Mouse (Mus musculus): ENCODE measurements at regions not wholly inside any gene's neighbourhood (a gene's known extent, or its start where the extent isn't known, plus 50 kb on each side); places are given as distances from the start of the nearest gene placed in this dataset.

DNA sequence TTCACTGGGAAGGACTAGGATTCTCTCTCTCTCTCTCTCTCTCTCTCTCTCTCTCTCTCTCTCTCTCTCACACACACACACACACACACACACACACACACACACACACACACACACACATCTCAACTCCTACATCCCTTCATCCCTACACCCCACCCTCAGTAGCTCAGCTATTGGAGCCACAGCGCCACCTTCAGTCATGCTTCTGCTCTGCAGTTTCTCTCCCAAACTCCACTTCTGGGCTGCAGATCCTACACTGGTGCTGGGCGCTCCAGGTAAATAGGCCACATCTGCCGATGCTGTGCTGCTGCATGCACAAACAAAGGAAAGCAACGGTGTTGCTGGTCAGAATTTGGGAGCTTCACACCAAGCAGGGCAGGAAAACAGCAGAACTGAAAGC, 74.9 kb upstream of the Syt13 start:
- H3K27ac ChIP-seq (replicated peaks; ENCODE audit: low read depth, low read length) = no peak overlapping the region
- H3K4me1 ChIP-seq (ENCODE audit: control insufficient read depth, insufficient read depth, low read length) = no peaks in the 10 kb centered on the region; the same call in 1 of the 2 replicates
- H3K4me3 ChIP-seq (replicated peaks; ENCODE audit: low read length) = no peak overlapping the region
- no peaks in the 10 kb centered on the region for H3K9me3 ChIP-seq (ENCODE audit: control insufficient read depth, low read length)
- WGBS = 22% methylated on average over 4 of the region's 4 CpGs
- ATAC-seq (ENCODE audit: low FRiP score, low read depth) = no peak
- no peak for TF ChIP-seq POLR2A (IDR thresholded peaks at IDR 0.05; ENCODE audit: borderline replicate concordance, extremely low read depth, insufficient read depth, insufficient read length)
- H3K36me3 ChIP-seq (ENCODE audit: control insufficient read depth, insufficient read depth, low read length) = no peaks in the 10 kb centered on the region
- DNase-seq (ENCODE audit: low spot score) = peak; percentile 42
- no peaks in the 10 kb centered on the region for H3K27me3 ChIP-seq (ENCODE audit: control insufficient read depth, insufficient read depth, low read length)
- no peak overlapping the region for H3K9ac ChIP-seq (ENCODE audit: low read depth, low read length, severe bottlenecking)
- H3K4me2 ChIP-seq (replicated peaks; ENCODE audit: low read depth, low read length, severe bottlenecking) = no peak overlapping the region

DNA sequence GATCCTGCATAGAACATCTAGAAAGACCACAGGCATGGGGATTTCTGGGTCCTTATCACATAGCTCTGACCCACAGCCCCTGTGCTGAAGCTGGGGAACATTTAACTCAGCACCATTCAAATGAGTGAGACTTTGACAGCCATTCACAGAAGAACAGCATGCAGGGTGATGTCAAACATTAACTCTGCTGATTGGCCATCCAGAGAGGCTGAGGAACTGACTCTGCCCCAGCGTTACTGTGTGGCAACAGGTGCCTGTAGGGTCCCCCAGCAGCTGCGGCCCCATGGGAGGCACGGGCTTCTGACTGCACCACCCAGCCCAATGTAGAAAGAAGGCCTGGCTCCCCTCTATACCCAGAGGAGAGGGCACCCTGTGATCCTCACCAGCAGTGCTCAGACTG, 73.3 kb upstream of the Syt13 start:
- H3K4me1 ChIP-seq (ENCODE audit: control insufficient read depth, insufficient read depth, low read length) = no peaks in the 10 kb centered on the region; the same call in 1 of the 2 replicates
- H3K27me3 ChIP-seq (ENCODE audit: control insufficient read depth, insufficient read depth, low read length) = no peaks in the 10 kb centered on the region
- ATAC-seq (ENCODE audit: low FRiP score, low read depth) (no peak), DNase-seq (ENCODE audit: low spot score) (no peak)
- no peak overlapping the region for H3K9ac ChIP-seq (ENCODE audit: low read depth, low read length, severe bottlenecking)
- no peak overlapping the region for H3K4me3 ChIP-seq (replicated peaks; ENCODE audit: low read length)
- H3K9me3 ChIP-seq (ENCODE audit: control insufficient read depth, low read length) = no peaks in the 10 kb centered on the region
- WGBS = 38% methylated on average over 3 of the region's 3 CpGs
- no peak overlapping the region for H3K27ac ChIP-seq (replicated peaks; ENCODE audit: low read depth, low read length)
- H3K36me3 ChIP-seq (ENCODE audit: control insufficient read depth, insufficient read depth, low read length) = no peaks in the 10 kb centered on the region
- TF ChIP-seq POLR2A (IDR thresholded peaks at IDR 0.05; ENCODE audit: borderline replicate concordance, extremely low read depth, insufficient read depth, insufficient read length) = no peak
- H3K4me2 ChIP-seq (replicated peaks; ENCODE audit: low read depth, low read length, severe bottlenecking) = no peak overlapping the region

DNA sequence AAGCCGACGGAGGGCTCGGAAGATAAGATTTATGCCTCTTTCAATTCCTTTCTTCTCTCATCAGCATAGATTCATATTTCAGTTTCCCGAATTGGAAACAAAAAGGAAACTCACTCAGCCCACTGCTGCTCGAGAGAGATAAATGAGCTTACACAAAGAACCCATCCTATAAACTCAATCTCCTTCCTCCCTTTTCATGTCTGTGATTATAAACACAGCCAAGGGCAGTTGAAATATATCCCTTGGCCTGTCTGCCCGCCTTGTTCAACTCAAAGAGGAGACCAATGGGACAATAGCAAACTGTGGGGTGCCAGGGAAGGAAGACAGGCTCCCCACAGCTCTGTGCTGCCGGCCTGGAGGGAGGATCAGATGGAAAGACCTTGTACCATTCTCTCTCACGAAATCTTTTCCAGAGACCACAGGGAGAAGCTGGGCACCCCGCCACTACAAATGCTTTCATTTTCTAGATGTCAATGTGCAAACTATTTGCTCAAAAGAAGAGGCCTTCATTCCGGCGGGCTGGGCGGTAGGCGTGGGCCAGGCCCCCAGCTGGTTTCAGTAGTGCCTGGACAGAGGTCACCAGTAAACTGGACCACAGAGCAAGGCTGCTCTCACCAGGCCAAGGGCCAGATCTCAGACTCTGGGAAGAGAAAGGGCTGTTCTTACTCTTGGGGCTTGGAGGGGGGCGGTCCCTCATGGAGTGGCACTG, 69.7 kb upstream of the Syt13 start:
- no peak overlapping the region for H3K9ac ChIP-seq (ENCODE audit: low read depth, low read length, severe bottlenecking)
- no peak overlapping the region for H3K4me3 ChIP-seq (replicated peaks; ENCODE audit: low read length)
- TF ChIP-seq POLR2A (IDR thresholded peaks at IDR 0.05; ENCODE audit: borderline replicate concordance, extremely low read depth, insufficient read depth, insufficient read length) = no peak
- no peak for DNase-seq (ENCODE audit: low spot score)
- no peak overlapping the region for H3K4me2 ChIP-seq (replicated peaks; ENCODE audit: low read depth, low read length, severe bottlenecking)
- no peaks in the 10 kb centered on the region for H3K9me3 ChIP-seq (ENCODE audit: control insufficient read depth, low read length)
- no peaks in the 10 kb centered on the region for H3K27me3 ChIP-seq (ENCODE audit: control insufficient read depth, insufficient read depth, low read length)
- WGBS = 48% methylated on average over 14 of the region's 14 CpGs
- no peaks in the 10 kb centered on the region for H3K36me3 ChIP-seq (ENCODE audit: control insufficient read depth, insufficient read depth, low read length)
- no peak for ATAC-seq (ENCODE audit: low FRiP score, low read depth)
- no peak overlapping the region for H3K27ac ChIP-seq (replicated peaks; ENCODE audit: low read depth, low read length)
- H3K4me1 ChIP-seq (ENCODE audit: control insufficient read depth, insufficient read depth, low read length) = peaks cover 2% of the 10 kb centered on the region; the same call in 1 of the 2 replicates

DNA sequence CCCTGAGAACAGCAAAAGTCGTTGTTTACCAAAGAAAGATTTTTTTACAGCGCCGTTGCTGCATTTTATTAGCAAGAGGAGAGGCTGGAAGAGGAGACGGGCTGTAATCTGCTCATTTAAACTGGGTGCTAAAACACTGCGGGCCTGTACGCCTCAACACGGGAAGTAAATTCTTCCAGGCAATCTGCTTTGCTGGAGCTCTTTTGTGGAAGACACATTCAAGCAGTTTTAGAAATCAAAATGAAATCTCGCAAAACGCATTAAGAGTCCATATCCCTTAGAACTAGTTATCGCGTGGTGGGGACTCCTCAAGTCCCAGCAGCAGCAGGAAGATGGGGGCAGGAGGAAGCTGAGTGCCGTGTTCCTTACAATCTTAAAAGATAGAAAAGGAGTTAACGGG, 65.9 kb upstream of the Syt13 start:
- DNase-seq (ENCODE audit: low spot score) (no peak), ATAC-seq (ENCODE audit: low FRiP score, low read depth) (no peak; the same call in 1 of the 2 replicates)
- TF ChIP-seq POLR2A (IDR thresholded peaks at IDR 0.05; ENCODE audit: borderline replicate concordance, extremely low read depth, insufficient read depth, insufficient read length) = no peak
- WGBS = 25% methylated on average over 13 of the region's 13 CpGs
- no peaks in the 10 kb centered on the region for H3K36me3 ChIP-seq (ENCODE audit: control insufficient read depth, insufficient read depth, low read length)
- no peak overlapping the region for H3K4me3 ChIP-seq (replicated peaks; ENCODE audit: low read length)
- H3K27me3 ChIP-seq (ENCODE audit: control insufficient read depth, insufficient read depth, low read length) = no peaks in the 10 kb centered on the region
- H3K4me1 ChIP-seq (ENCODE audit: control insufficient read depth, insufficient read depth, low read length) = peaks cover 2% of the 10 kb centered on the region; the same call in 1 of the 2 replicates
- H3K4me2 ChIP-seq (replicated peaks; ENCODE audit: low read depth, low read length, severe bottlenecking) = no peak overlapping the region
- H3K9ac ChIP-seq (ENCODE audit: low read depth, low read length, severe bottlenecking) = no peak overlapping the region
- H3K27ac ChIP-seq (replicated peaks; ENCODE audit: low read depth, low read length) = no peak overlapping the region
- H3K9me3 ChIP-seq (ENCODE audit: control insufficient read depth, low read length) = no peaks in the 10 kb centered on the region

DNA sequence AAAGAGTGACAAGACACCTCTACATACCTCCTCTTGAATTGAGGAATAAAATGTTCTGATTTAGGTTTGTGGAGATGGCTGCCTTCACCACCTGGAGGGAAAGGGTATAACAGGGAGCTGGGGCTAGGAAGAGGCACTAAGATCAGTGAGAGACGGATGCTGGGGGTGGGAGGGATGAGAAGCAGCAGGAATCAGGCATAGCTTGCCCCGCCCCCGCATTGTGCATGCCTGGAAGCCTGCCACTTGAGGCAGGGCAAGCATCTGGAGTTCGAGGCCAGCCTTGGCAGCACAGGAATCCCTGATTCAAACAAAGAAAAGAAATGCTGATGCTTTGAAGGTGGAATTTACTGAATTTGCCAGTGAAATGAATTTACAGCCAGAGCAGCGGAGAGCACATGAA, 63.6 kb upstream of the Syt13 start:
- H3K9me3 ChIP-seq (ENCODE audit: control insufficient read depth, low read length) = no peaks in the 10 kb centered on the region
- H3K4me1 ChIP-seq (ENCODE audit: control insufficient read depth, insufficient read depth, low read length) = peaks cover 2% of the 10 kb centered on the region; the same call in 1 of the 2 replicates
- no peak for TF ChIP-seq POLR2A (IDR thresholded peaks at IDR 0.05; ENCODE audit: borderline replicate concordance, extremely low read depth, insufficient read depth, insufficient read length)
- no peak for ATAC-seq (ENCODE audit: low FRiP score, low read depth)
- H3K27ac ChIP-seq (replicated peaks; ENCODE audit: low read depth, low read length) = no peak overlapping the region
- H3K4me3 ChIP-seq (replicated peaks; ENCODE audit: low read length) = no peak overlapping the region
- H3K4me2 ChIP-seq (replicated peaks; ENCODE audit: low read depth, low read length, severe bottlenecking) = no peak overlapping the region
- whole genome bisulfite sequencing = 39% methylated on average over 5 of the region's 5 CpGs
- no peaks in the 10 kb centered on the region for H3K36me3 ChIP-seq (ENCODE audit: control insufficient read depth, insufficient read depth, low read length)
- no peaks in the 10 kb centered on the region for H3K27me3 ChIP-seq (ENCODE audit: control insufficient read depth, insufficient read depth, low read length)
- DNase-seq (ENCODE audit: low spot score) = no peak
- no peak overlapping the region for H3K9ac ChIP-seq (ENCODE audit: low read depth, low read length, severe bottlenecking)
